Mouse (Mus musculus): Measurements from ENCODE around the gene Cpne7. TPM values are rescaled to one million over a fixed set of nuclear protein-coding genes. Genes with fewer than 3 reads are reported as not detected.
A peak's percentile ranks its signal among the peaks of the same experiment; 100 is the strongest.

Cpne7 gene
- total RNA-seq, 2 experiments from 2014 or later, result 0.31 to 0.39 TPM

- DNase-seq, result peak; percentile 69 to 72
- intact Hi-C loops (cut with DNase I), result no loop called here
Observed at GRCm38 (mm10) chr8:123110649-123111048, 6.5 kb upstream of the Cpne7 start.

- intact Hi-C loops (cut with DNase I), result no loop called here
- no peak for DNase-seq
Observed at GRCm38 (mm10) chr8:123112892-123113291, 4.3 kb upstream of the Cpne7 start.

- intact Hi-C loops (cut with DNase I), result no loop called here
- no peak for DNase-seq
Observed at GRCm38 (mm10) chr8:123113908-123114469, 3.2 kb upstream of the Cpne7 start.

GRCm38 (mm10) chr8:123114644-123115043, 2.5 kb upstream of the Cpne7 start:
- no peak for DNase-seq
- intact Hi-C loops (cut with DNase I), result no loop called here

- intact Hi-C loops (cut with DNase I), result no loop called here
- DNase-seq, result no peak
Observed at GRCm38 (mm10) chr8:123117744-123118143, 570 bp downstream of the Cpne7 start.

GRCm38 (mm10) chr8:123122059-123122458, 4.9 kb downstream of the Cpne7 start:
- intact Hi-C loops (cut with DNase I), result no loop called here
- DNase-seq, result no peak

GRCm38 (mm10) chr8:123122670-123123069, 5.5 kb downstream of the Cpne7 start:
- intact Hi-C loops (cut with DNase I), result no loop called here
- DNase-seq, result no peak

GRCm38 (mm10) chr8:123126193-123126816, 9.1 kb downstream of the Cpne7 start:
- intact Hi-C loops (cut with DNase I), result no loop called here
- peak; percentile 39 to 55 for DNase-seq

GRCm38 (mm10) chr8:123131041-123131440, 13.9 kb downstream of the Cpne7 start:
- intact Hi-C loops (cut with DNase I), result no loop called here
- no peak for DNase-seq

- no peak for DNase-seq
- intact Hi-C loops (cut with DNase I), result no loop called here
Observed at GRCm38 (mm10) chr8:123132953-123133352, 15.8 kb downstream of the Cpne7 start.

GRCm38 (mm10) chr8:123134149-123134713, 17.1 kb downstream of the Cpne7 start:
- intact Hi-C loops (cut with DNase I), result no loop called here

GRCm38 (mm10) chr8:123135406-123135805, 18.2 kb downstream of the Cpne7 start:
- intact Hi-C loops (cut with DNase I), result no loop called here
- DNase-seq, result no peak

More at GRCm38 (mm10) chr8:123134149-123134713, 17.1 kb downstream of the Cpne7 start:
- no peak for DNase-seq

GRCm38 (mm10) chr8:123135806-123136205, 18.6 kb downstream of the Cpne7 start:
- DNase-seq, result peak in 1 of 2 experiments; percentile 38
- intact Hi-C loops (cut with DNase I), result no loop called here

- intact Hi-C loops (cut with DNase I), result no loop called here
- DNase-seq, result peak; percentile 53
Observed at GRCm38 (mm10) chr8:123136287-123136686, 19.1 kb downstream of the Cpne7 start.

- peak; percentile 59 to 61 for DNase-seq
- intact Hi-C loops (cut with DNase I), result no loop called here
Observed at GRCm38 (mm10) chr8:123137645-123138077, 20.5 kb downstream of the Cpne7 start.

GRCm38 (mm10) chr8:123138741-123139140, 21.6 kb downstream of the Cpne7 start:
- intact Hi-C loops (cut with DNase I), result no loop called here

GRCm38 (mm10) chr8:123141741-123142462, 24.7 kb downstream of the Cpne7 start:
- DNase-seq, result peak; percentile 82 to 94
- intact Hi-C loops (cut with DNase I), result no loop called here

More at GRCm38 (mm10) chr8:123138741-123139140, 21.6 kb downstream of the Cpne7 start:
- DNase-seq, result no peak

- peak; percentile 64 to 65 for DNase-seq
- intact Hi-C loops (cut with DNase I), result loop anchor here (5.0 kb wide), 1 partner anchor 57 kb away; no protein-coding TSS in a partner anchor
Observed at GRCm38 (mm10) chr8:123145279-123145678, 28.1 kb downstream of the Cpne7 start.

GRCm38 (mm10) chr8:123146390-123146789, 29.2 kb downstream of the Cpne7 start:
- DNase-seq, result peak; percentile 29 to 56
- intact Hi-C loops (cut with DNase I), result loop anchor here (5.0 kb wide), 1 partner anchor 56 kb away; no protein-coding TSS in a partner anchor

GRCm38 (mm10) chr8:123150737-123151171, 33.6 kb downstream of the Cpne7 start:
- peak; percentile 38 for DNase-seq
- intact Hi-C loops (cut with DNase I), result no loop called here

GRCm38 (mm10) chr8:123155177-123155576, 38.0 kb downstream of the Cpne7 start:
- peak in 1 of 2 experiments; percentile 45 for DNase-seq
- intact Hi-C loops (cut with DNase I), result loop anchor here (2.0 kb wide), 1 partner anchor 48 kb away; no protein-coding TSS in a partner anchor
